Mouse (Mus musculus): ENCODE measurements around the gene Pex7. TPM values are rescaled to one million over a fixed set of nuclear protein-coding genes. Genes with fewer than 3 reads are reported as not detected.
A peak's percentile ranks its signal among the peaks of the same experiment; 100 is the strongest.

The Pex7 gene
- 26.5 and 31.1 TPM in 2 replicates for polyA plus RNA-seq (2015; fragmentation: Nextera tagmentation; extraction: Ambion mirVana)

DNA sequence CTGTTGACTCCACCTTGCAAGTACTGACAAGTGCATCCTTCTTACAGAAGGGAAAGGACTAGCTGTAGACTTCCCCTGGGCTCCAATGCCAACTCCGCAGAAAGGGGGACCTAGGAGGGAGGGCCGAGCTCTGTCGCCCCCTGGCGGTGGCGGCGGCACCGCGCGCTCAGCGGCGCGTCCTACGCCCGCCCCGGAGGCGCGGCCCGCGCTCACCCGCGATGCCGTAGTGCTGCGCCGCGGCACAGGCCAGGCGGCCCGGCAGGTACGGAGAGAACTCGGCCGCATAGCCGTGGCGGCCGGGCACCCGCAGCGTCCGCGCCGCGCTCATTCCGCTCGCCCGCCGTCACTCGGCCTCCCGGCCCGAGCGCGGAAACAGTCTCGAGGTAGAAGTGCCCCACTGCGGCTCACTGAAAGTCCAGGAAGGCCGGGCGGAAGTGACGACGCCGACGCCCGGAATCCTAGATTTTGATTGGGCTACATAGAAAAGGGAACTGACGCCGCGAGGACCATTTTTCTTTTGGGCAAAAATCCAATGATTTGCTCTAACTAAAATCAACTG lies at the start of gene Pex7:
Gene Pex7, minus strand, starts transcription at position 444 of the 559 bp plus-strand sequence.
- under 1% methylated on average over 60 of the region's 60 CpGs for WGBS
- Histone ChIP-seq H3K4me2 (peak within 1 kb of the TSS; percentile 38), H3K27ac (peak within 1 kb of the TSS; percentile 93), H3K36me3 (ENCODE audit: poor library complexity, severe bottlenecking) (no peaks in the 10 kb centered on the region), H3K4me1 (no peaks in the 10 kb centered on the region), H3K9me3 (replicated peaks) (no peaks in the 10 kb centered on the region), H3K27me3 (0 out of 2 replicates have a peak, but pooled peaks cover 8% of the 10 kb centered on the region), H3K4me3 (peak within 1 kb of the TSS; percentile 62), H3K9ac (peak within 1 kb of the TSS; percentile 75)
- peak; percentile 99 for ATAC-seq

DNA sequence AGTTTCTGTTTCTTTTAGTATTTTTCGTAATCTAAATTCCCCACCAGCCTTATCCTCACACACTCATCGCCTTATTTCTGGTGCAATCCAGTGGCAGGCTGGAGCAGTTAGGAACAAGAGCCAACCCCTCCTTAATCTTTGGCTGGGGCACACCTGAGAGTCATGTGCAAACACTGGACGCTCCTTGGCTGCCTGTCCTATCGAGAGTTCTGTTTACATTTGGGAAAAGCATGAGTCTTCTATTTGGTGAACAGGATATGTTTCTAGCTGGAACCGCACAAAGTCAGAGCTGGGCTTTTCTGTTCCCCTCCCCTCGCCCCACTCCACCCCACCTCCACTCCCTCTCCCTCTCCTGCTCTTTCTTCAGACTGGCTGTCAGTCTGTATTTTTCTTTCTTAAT lies 49.3 kb upstream of the Pex7 start:
- Histone ChIP-seq H3K27me3 (no peaks in the 10 kb centered on the region), H3K4me2 (no peak overlapping the region), H3K4me1 (no peaks in the 10 kb centered on the region), H3K27ac (no peak overlapping the region), H3K36me3 (ENCODE audit: poor library complexity, severe bottlenecking) (no peaks in the 10 kb centered on the region), H3K9ac (no peak overlapping the region), H3K4me3 (no peak overlapping the region), H3K9me3 (replicated peaks) (no peaks in the 10 kb centered on the region)
- 84% methylated on average over 6 of the region's 6 CpGs for WGBS
- no peak for ATAC-seq

DNA sequence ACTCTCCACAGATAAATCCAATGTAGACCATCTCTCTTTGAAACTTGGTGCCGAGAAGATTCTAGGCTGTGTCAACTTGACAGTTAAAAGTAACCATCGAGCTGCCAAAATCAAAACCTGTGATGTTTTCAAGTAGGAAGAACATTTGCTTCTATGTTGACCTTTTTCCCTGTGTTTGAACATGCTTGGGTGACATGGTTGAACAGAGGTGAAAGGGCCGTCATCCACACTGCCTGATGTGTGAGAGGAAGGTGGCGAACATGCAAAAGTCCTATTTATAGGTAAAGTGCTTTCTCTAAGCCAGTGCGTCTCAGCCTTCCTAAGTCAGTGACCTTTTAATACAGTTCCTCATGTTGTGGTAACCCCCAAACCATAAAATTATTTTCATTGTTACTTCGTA lies 48.3 kb upstream of the Pex7 start:
- no peak overlapping the region for H3K27ac ChIP-seq
- H3K36me3 ChIP-seq (ENCODE audit: poor library complexity, severe bottlenecking) = no peaks in the 10 kb centered on the region
- ATAC-seq = no peak
- no peaks in the 10 kb centered on the region for H3K9me3 ChIP-seq (replicated peaks)
- 93% methylated on average over 6 of the region's 6 CpGs for WGBS
- no peak overlapping the region for H3K9ac ChIP-seq
- H3K4me1 ChIP-seq = no peaks in the 10 kb centered on the region
- H3K27me3 ChIP-seq = no peaks in the 10 kb centered on the region
- H3K4me2 ChIP-seq = no peak overlapping the region
- H3K4me3 ChIP-seq = no peak overlapping the region

DNA sequence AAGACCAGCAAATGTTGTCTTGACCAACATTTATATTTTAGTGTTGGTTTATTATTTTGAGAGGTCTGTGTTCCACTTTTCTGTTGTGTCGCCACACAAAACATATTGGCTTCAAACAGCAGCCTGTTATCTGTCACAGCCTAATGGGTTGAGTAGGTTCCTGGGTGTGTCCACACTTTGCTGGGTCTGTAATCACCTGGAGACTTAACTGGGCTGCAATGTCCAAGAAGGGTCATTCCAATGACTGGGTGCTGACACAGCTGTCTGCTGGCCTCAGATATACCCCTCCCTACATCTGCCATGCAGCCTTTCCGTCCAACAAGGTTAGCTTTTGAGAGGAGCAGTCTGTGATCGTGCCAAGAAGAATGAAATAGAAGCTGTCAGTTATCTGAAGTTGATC lies 47.1 kb upstream of the Pex7 start:
- 87% methylated on average over 3 of the region's 3 CpGs for WGBS

DNA sequence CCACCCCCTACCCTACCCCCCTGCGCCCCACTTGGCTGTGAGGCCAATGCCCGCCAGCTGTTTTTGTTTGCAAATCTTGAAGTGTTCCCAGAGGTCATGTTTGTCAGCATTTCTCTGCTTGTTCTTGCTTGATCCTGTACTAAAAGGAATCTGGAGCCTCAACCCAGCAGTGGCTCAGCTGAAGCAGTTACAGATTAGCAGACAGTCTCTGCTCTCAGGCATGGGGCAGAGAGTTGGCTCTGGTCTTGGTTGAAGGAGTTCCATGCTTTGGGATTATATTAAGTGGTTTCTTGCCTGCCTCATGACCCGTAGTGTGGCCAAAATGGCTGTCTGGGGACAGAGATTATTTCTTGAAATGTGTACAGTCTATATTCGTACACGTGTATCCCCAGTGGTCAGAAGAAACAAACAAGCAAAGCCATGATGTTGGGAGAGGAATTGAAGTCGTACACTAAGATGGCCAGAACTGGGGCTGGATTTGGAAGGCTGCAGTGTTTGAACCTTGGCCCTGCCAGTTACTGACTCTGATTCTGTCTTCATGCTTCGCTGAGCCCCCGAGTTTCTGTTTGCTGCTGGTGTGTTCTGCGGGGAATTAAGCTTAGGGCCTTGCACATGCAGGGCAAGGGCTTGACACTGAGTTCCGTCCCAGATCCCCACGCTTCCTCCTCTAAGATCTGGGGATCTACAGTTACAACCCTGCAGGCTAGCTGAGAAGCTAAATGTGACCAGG lies 45.7 kb upstream of the Pex7 start:
- Histone ChIP-seq H3K4me1 (no peaks in the 10 kb centered on the region), H3K9ac (no peak overlapping the region)
- WGBS = 89% methylated on average over 11 of the region's 11 CpGs

More for the DNA sequence above, 47.1 kb upstream of the Pex7 start:
- H3K27me3 ChIP-seq = no peaks in the 10 kb centered on the region
- H3K27ac ChIP-seq = no peak overlapping the region
- H3K4me3 ChIP-seq = no peak overlapping the region
- H3K9me3 ChIP-seq (replicated peaks) = no peaks in the 10 kb centered on the region
- H3K9ac ChIP-seq = no peak overlapping the region
- no peak overlapping the region for H3K4me2 ChIP-seq
- no peaks in the 10 kb centered on the region for H3K36me3 ChIP-seq (ENCODE audit: poor library complexity, severe bottlenecking)
- no peak for ATAC-seq
- no peaks in the 10 kb centered on the region for H3K4me1 ChIP-seq

DNA sequence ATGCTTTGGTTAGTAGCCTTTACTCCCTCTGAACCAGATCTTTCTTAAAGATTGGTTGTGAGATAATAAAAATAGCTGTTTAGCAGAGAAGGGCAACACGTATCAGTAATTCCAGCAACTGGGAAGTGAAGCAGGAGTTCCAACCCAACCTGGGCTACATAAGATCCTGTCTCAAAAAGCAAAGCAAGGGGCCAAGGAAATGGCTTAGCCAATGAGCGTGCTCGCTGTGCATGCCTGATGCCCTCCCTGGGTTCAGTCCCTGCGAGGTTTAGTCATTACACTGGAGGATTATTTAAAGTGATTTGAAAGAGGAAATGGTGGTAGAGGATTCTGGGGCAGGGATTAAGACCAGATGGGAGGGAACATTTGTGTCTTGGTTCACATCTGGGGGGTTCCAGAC lies 41.6 kb upstream of the Pex7 start:
- Histone ChIP-seq H3K27ac (no peak overlapping the region), H3K9me3 (replicated peaks) (no peaks in the 10 kb centered on the region), H3K4me2 (no peak overlapping the region), H3K9ac (no peak overlapping the region), H3K36me3 (ENCODE audit: poor library complexity, severe bottlenecking) (no peaks in the 10 kb centered on the region), H3K27me3 (no peaks in the 10 kb centered on the region), H3K4me3 (no peak overlapping the region), H3K4me1 (no peaks in the 10 kb centered on the region)
- ATAC-seq = no peak
- 88% methylated on average over 4 of the region's 4 CpGs for WGBS

More for the DNA sequence above, 45.7 kb upstream of the Pex7 start:
- H3K4me3 ChIP-seq = no peak overlapping the region
- ATAC-seq = no peak
- H3K27me3 ChIP-seq = no peaks in the 10 kb centered on the region
- H3K36me3 ChIP-seq (ENCODE audit: poor library complexity, severe bottlenecking) = no peaks in the 10 kb centered on the region
- H3K27ac ChIP-seq = no peak overlapping the region
- no peak overlapping the region for H3K4me2 ChIP-seq
- H3K9me3 ChIP-seq (replicated peaks) = no peaks in the 10 kb centered on the region

DNA sequence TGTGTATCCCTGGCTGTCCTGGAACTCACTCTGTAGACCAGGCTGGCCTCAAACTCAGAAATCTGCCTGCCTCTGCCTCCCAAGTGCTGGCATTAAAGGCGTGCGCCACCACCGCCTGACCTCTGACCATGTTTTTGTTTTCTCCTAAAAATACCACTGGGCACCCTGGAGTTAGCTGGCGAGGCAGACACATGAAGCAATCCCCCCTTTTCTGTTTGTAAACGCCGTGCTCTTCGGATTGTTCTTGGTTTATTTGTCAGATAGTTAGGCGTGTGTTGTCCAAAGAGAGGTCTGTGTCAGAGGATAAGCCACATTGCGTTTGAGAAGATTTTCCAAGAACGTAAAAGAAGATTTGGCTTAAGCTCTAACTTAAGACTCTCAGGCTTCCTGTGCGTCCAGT lies 40.9 kb upstream of the Pex7 start:
- no peak overlapping the region for H3K27ac ChIP-seq
- no peak overlapping the region for H3K4me2 ChIP-seq
- no peaks in the 10 kb centered on the region for H3K27me3 ChIP-seq
- 93% methylated on average over 11 of the region's 11 CpGs for WGBS
- no peak overlapping the region for H3K9ac ChIP-seq
- no peaks in the 10 kb centered on the region for H3K4me1 ChIP-seq
- no peak overlapping the region for H3K4me3 ChIP-seq
- no peaks in the 10 kb centered on the region for H3K36me3 ChIP-seq (ENCODE audit: poor library complexity, severe bottlenecking)
- ATAC-seq = no peak
- H3K9me3 ChIP-seq (replicated peaks) = no peaks in the 10 kb centered on the region

DNA sequence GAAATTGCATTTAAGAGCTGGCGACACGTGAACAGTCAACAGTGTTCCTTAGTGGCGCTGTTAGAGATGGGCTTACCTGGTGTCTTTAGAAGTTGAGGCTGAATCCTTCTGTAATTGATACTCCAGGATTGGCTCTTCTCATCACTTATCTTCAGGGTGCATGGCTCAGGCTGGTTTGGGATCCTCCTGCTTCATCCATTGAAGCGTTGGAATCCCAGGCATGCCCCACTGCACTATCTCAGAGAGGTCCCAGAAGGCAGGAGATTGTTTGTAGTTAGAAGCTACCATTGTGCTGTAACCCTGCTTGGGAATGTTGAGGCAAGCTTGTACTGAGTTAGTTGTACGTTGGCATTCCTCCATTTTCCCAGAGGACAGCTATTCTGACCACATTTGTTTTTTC lies 40.4 kb upstream of the Pex7 start:
- H3K9ac ChIP-seq = no peak overlapping the region
- H3K36me3 ChIP-seq (ENCODE audit: poor library complexity, severe bottlenecking) = no peaks in the 10 kb centered on the region
- no peaks in the 10 kb centered on the region for H3K9me3 ChIP-seq (replicated peaks)
- H3K4me1 ChIP-seq = no peaks in the 10 kb centered on the region
- ATAC-seq = no peak
- WGBS = 89% methylated on average over 5 of the region's 5 CpGs
- no peaks in the 10 kb centered on the region for H3K27me3 ChIP-seq
- H3K27ac ChIP-seq = no peak overlapping the region
- H3K4me3 ChIP-seq = no peak overlapping the region
- H3K4me2 ChIP-seq = no peak overlapping the region

DNA sequence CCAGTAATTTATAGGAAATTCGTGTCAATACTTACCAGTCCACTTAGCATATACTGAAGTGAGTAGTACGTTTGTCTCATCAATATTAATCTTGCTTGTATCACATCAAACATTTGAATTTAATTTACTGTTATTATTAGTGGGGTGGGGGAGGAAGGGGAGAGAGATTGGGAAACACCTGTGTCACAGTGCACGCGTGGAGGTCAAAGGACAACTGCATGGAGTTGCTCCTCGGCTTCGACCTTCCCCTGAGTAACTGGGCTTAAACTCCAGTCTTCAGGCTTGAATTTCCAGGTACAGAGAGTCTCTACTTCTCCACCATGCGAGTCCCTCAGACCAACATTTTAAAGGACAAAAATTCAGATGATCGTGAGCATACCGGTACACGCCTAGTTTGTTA lies 40.0 kb upstream of the Pex7 start:
- 93% methylated on average over 10 of the region's 10 CpGs for WGBS
- H3K4me2 ChIP-seq = no peak overlapping the region
- H3K27me3 ChIP-seq = no peaks in the 10 kb centered on the region
- no peak overlapping the region for H3K27ac ChIP-seq
- no peaks in the 10 kb centered on the region for H3K36me3 ChIP-seq (ENCODE audit: poor library complexity, severe bottlenecking)
- H3K4me1 ChIP-seq = no peaks in the 10 kb centered on the region
- H3K9me3 ChIP-seq (replicated peaks) = no peaks in the 10 kb centered on the region
- ATAC-seq = no peak
- H3K4me3 ChIP-seq = no peak overlapping the region
- H3K9ac ChIP-seq = no peak overlapping the region

DNA sequence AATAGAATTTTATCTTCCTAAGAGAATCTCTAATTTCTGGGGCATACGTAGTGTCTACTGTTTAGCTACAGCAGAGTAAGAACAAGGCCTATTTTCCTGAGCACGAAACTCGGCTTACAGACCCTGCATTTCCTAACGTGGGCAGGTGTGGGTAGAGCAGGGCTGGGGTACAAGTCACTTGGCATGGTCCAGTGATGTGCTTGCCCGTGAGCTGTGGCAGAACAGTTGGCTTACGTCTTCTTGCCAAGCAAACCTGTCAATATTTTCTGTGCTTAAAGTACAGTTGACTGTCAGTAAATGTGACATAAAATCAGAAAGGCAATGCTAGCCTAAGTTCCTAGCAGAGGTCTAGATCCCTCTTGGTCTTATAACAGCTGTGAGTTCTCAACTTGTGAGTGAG lies 39.2 kb upstream of the Pex7 start:
- ATAC-seq = no peak
- no peak overlapping the region for H3K4me3 ChIP-seq
- no peak overlapping the region for H3K27ac ChIP-seq
- H3K9me3 ChIP-seq (replicated peaks) = no peaks in the 10 kb centered on the region
- no peaks in the 10 kb centered on the region for H3K36me3 ChIP-seq (ENCODE audit: poor library complexity, severe bottlenecking)
- H3K4me2 ChIP-seq = no peak overlapping the region
- H3K9ac ChIP-seq = no peak overlapping the region
- no peaks in the 10 kb centered on the region for H3K27me3 ChIP-seq
- no peaks in the 10 kb centered on the region for H3K4me1 ChIP-seq
- 87% methylated on average over 6 of the region's 6 CpGs for WGBS

DNA sequence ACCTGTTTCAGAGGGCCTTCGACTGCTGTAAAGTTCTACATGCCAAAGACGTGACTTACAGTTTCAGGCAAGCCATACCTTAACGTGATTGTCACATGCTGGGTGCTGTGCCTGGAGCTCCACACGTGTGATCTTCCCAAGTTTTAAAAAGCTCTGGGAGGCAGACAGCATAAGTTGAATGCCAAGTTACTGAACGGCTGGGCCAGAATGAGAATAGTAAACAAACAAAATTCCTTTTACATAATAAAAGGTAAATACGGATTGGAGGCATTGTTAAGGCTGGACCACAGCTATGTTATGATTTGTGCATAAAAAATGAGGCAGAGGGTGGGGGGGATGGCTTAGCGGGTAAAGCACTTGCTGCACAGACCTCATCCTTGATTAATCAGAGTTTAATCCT lies 38.2 kb upstream of the Pex7 start:
- Histone ChIP-seq H3K4me2 (no peak overlapping the region), H3K4me1 (no peaks in the 10 kb centered on the region), H3K27ac (no peak overlapping the region), H3K9ac (no peak overlapping the region), H3K4me3 (no peak overlapping the region), H3K36me3 (ENCODE audit: poor library complexity, severe bottlenecking) (no peaks in the 10 kb centered on the region), H3K9me3 (replicated peaks) (no peaks in the 10 kb centered on the region), H3K27me3 (no peaks in the 10 kb centered on the region)
- 80% methylated on average over 7 of the region's 7 CpGs for WGBS
- ATAC-seq = no peak

DNA sequence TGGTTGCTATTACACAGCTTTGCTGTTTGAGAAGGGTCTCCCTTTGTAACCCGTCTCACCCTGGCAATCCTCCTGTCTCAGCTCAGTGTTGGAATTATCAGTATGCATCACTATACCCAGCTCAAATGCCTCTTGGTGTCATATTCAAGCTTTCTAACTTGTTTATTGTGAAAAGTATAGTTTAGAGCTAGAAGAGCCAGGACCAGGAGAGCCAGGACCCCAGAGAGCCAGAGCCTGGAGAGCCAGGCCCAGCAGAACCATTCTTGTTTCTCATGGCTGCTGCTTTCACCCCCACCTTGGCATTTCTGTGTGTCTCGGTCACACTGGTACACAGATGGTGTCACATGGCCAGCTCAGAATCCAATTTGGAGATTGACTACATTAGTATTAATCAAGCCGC lies 35.1 kb upstream of the Pex7 start:
- H3K36me3 ChIP-seq (ENCODE audit: poor library complexity, severe bottlenecking) = no peaks in the 10 kb centered on the region
- WGBS = 96% methylated on average over 3 of the region's 3 CpGs
- H3K9me3 ChIP-seq (replicated peaks) = no peaks in the 10 kb centered on the region
- H3K4me3 ChIP-seq = no peak overlapping the region
- H3K4me1 ChIP-seq = no peaks in the 10 kb centered on the region
- H3K9ac ChIP-seq = no peak overlapping the region
- no peaks in the 10 kb centered on the region for H3K27me3 ChIP-seq
- ATAC-seq = no peak
- no peak overlapping the region for H3K4me2 ChIP-seq
- no peak overlapping the region for H3K27ac ChIP-seq

DNA sequence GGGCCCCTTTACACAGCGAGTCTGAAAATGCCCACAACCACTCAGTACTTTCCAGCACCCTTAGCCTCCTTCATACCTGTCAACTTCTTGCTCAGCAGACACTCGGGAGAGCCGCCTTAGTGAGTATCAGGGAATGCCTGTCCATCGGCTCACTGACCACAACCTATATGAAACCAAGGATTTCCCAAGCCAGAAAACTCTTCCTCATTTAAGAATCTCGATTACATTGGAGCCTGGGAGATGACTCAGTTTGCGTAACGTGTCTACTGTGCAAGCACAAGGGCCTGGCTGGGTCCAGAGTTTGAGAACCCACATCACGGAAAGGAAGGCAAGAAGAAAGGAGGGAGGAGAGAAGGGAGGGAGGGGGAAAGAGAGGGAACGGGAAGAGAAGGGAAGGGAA lies 34.4 kb upstream of the Pex7 start:
- H3K27me3 ChIP-seq = no peaks in the 10 kb centered on the region
- H3K27ac ChIP-seq = no peak overlapping the region
- no peak overlapping the region for H3K4me2 ChIP-seq
- H3K9me3 ChIP-seq (replicated peaks) = no peaks in the 10 kb centered on the region
- ATAC-seq = no peak
- no peaks in the 10 kb centered on the region for H3K36me3 ChIP-seq (ENCODE audit: poor library complexity, severe bottlenecking)
- H3K9ac ChIP-seq = no peak overlapping the region
- WGBS = 87% methylated on average over 9 of the region's 9 CpGs
- no peak overlapping the region for H3K4me3 ChIP-seq
- H3K4me1 ChIP-seq = no peaks in the 10 kb centered on the region
